Mouse (Mus musculus) thymus, postnatal 4 days (tissue): Measurements from ENCODE around the gene Olfr5.
"Not testable (repeated sequence)": the region's sequence is repeated elsewhere in the genome, so short reads cannot be mapped to it uniquely, and the experiment has no call there.

ENCODE experiments used
- DNase-seq: peaks from one replicate; pipeline ENCODE4 v3.0.0; 2021

The Olfr5 gene

GRCm38 (mm10) chr7:6486841-6487240 lies at the start of gene Olfr5:
Gene Olfr5 (minus strand): TSS chr7:6486941.
- DNase-seq, result no peak

- DNase-seq, result peak; percentile 41
These were observed 39.4 kb upstream of the Olfr5 start for GRCm38 (mm10) chr7:6526141-6526540.

- DNase-seq, result peak; percentile 8
These were observed 38.3 kb upstream of the Olfr5 start for GRCm38 (mm10) chr7:6525001-6525400.

GRCm38 (mm10) chr7:6522850-6523249 lies 36.1 kb upstream of the Olfr5 start, which contains the start of gene Olfr1349:
Gene Olfr1349 (minus strand): TSS chr7:6522950.
- no peak for DNase-seq

GRCm38 (mm10) chr7:6521666-6522065 lies 34.9 kb upstream of the Olfr5 start:
- DNase-seq, result no peak

- DNase-seq, result no peak
These were observed 21.9 kb upstream of the Olfr5 start, which contains the start of gene Olfr1348 for GRCm38 (mm10) chr7:6508648-6509047. Gene Olfr1348 (minus strand): TSS chr7:6508748.

- DNase-seq, result no peak
These were observed 12.9 kb upstream of the Olfr5 start, which contains the start of gene Olfr1347 for GRCm38 (mm10) chr7:6499655-6500054. Gene Olfr1347 (minus strand): TSS chr7:6499755.

- DNase-seq, result not testable (repeated sequence)
These were observed 9.1 kb downstream of the Olfr5 start for GRCm38 (mm10) chr7:6477633-6478032.

GRCm38 (mm10) chr7:6466951-6467350 lies 19.8 kb downstream of the Olfr5 start, which contains the start of gene Olfr1346:
Gene Olfr1346 (plus strand): TSS chr7:6467101.
- DNase-seq, result no peak

GRCm38 (mm10) chr7:6456399-6456798 lies 30.3 kb downstream of the Olfr5 start:
- DNase-seq, result no peak

GRCm38 (mm10) chr7:6455868-6456267 lies 30.9 kb downstream of the Olfr5 start, which contains the start of gene Olfr1336:
Gene Olfr1336 (plus strand): TSS chr7:6456168.
- no peak for DNase-seq

GRCm38 (mm10) chr7:6447771-6448170 lies 39.0 kb downstream of the Olfr5 start:
- DNase-seq, result no peak

- DNase-seq, result no peak
These were observed 45.6 kb downstream of the Olfr5 start for GRCm38 (mm10) chr7:6441173-6441572.

GRCm38 (mm10) chr7:6438388-6438787 lies 48.4 kb downstream of the Olfr5 start, which contains the start of gene Olfr1344:
Gene Olfr1344 (plus strand): TSS chr7:6438688.
- no peak for DNase-seq

GRCm38 (mm10) chr7:6430342-6430741 lies 56.4 kb downstream of the Olfr5 start:
- DNase-seq, result peak; percentile 65

- DNase-seq, result no peak
These were observed 57.4 kb downstream of the Olfr5 start for GRCm38 (mm10) chr7:6429381-6429780.
